Mouse (Mus musculus): Measurements from ENCODE around the gene Fosl2.
A peak's percentile ranks its signal among the peaks of the same experiment; 100 is the strongest.
"Not testable (repeated sequence)": the region's sequence is repeated elsewhere in the genome, so short reads cannot be mapped to it uniquely, and the experiment has no call there.

The Fosl2 gene

GRCm38 (mm10) chr5:32134051-32134732 is 1.4 kb upstream of the Fosl2 start:
- peak; percentile 39 for DNase-seq

GRCm38 (mm10) chr5:32134903-32135335 is 682 bp upstream of the Fosl2 start:
- DNase-seq = no peak

DNA sequence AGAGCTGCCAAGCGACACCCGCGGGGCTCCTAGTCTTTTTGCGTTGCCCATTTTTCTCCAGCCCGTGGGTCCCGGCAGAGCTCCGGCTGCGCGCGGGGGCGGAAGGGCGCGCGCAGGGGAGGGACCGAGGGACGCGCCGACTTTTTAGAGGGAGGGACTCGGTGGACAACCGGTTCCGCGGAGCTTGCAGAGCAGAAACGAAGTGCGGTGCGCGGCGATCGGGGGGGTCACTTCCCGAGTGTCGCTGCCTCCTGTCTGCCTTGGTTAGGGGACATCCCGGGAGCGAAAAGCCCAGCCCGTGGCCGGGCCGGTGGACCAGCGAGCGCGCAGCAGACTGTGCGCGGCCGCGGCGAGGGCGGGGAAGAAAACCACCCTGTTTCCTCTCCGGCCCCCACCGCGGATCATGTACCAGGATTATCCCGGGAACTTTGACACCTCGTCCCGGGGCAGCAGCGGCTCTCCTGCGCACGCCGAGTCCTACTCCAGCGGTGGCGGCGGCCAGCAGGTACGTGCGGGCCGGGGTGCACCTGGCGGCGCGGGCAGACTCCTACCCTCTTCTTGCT is 781 bp downstream of the Fosl2 start:
- DNase-seq = peak; percentile 56

- DNase-seq = no peak
Observed at GRCm38 (mm10) chr5:32137106-32137522, 1.5 kb downstream of the Fosl2 start.

DNA sequence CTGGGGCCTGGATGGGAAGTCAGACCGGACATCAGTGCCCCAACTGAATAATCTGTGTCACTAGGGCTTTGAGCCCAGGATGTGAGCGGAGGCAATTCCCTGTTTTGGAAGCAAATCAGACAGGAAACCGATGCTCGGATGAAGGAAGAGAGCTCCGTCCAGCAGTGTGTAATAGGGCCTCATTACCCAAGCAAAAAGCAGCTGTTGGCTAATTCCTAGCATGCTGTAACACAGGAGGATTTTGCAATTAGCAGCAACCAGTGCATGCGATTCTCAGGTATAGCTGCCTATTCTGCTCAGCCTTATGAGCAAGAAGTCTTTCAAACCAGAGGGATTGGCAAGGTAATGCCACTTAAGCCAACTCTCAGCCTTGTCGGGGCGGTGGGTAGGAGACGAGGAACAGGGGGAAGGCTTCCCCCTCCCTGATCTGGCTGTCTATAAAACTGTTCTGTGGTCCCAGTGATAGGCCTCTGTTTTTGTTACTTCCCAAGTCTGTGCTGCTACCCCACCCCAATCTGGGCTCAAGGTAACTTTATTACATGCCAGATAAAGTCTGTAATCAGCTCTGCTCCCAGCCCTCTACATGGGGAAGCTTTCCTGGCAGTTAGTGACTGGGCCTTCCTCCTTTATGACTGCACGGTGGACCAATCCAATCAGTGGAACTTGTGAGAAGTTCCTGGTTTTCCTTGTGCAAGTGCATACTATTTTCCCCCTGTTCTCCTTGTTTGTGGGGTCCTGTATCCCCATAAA is 3.0 kb downstream of the Fosl2 start:
- no peak for DNase-seq

DNA sequence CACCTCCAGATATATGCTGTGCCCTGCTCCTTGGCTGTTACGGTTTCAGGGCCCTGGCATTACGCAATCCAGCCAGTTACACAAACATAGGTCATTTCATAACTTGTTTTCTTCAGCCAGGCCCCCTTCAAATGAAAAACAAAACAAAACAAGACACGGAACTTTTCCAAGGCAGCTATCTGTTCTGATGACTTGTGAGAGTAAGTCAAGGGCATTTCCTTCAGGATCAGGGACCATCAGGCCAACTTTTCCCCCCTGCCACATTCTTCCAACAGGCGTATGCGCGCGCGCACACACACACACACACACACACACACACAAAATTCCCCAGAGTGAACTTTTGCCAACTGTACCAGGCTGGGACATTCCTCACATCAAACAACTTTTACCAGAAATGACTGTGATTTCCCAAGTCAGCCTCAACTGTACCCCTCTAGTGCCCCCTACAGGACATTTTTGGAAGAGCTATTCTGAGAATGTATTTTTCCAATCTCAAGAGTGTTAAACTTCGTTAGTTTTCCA is 4.0 kb downstream of the Fosl2 start:
- DNase-seq = peak; percentile 27

DNA sequence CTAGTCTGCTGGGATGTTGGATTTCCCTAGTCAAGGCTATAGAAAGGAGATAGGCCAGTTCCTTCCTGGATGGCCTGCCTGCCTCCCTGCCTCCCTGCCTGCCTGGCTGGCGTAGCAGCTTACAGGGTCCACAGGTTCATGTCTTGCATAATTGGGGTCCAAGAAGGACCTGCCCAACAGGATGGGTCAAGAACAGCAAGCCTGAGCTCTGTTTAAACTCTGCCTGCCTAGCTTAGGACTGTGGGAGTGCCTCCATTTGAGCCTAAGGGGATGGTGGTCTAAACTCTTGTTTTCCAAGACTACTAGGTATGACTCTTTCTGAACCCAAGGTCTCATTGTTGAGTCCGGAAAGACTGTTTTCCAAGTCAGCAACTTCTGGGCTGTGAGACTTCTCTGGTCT is 6.3 kb downstream of the Fosl2 start:
- DNase-seq = no peak

DNA sequence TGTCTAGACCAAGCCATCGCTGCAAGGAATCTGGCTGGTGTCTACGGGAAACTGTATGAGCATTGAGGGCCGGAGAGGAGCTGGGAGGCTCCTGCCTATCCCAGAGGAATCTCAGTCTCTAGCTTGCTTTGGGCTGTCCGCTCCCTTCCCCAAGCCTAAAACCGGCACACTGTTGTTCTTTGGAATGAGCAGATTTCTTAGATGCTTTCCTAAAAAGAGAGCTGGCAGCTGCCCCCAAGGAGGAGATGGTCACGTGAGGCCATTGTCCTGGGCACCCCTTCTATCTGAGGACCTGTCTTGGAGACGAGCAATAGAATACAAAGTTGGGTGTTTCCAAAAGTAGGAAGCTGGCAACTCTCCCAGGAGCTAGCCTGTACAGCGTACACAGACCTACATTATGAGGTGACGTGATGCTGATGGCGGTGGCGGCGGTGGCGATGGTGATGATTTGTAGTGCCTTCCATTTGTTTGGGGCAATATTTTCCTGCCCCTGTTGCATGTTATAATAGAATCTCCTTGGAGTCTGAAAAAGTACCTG is 7.9 kb downstream of the Fosl2 start:
- no peak for DNase-seq

GRCm38 (mm10) chr5:32146281-32146680 is 10.7 kb downstream of the Fosl2 start:
- DNase-seq = no peak

DNA sequence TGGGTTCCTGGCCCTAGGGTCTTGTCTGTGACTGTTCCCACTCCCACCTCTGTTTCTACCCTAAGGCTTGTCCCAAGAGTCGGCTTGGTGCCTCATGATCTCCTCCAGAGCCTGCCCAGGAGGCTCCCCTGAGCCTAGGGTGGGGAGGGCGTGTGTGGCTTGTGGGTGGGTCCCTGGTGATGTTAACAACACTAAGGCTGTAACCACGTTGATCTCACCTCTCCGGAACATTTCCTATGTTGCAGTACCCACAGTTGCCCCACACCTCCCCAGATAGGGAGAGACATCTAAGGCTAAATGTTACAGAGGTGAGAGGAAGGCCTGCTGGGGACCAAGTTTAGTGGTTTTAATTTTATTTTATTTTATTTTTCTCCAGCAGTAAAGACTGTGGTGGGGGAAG is 13.0 kb downstream of the Fosl2 start:
- DNase-seq = no peak

DNA sequence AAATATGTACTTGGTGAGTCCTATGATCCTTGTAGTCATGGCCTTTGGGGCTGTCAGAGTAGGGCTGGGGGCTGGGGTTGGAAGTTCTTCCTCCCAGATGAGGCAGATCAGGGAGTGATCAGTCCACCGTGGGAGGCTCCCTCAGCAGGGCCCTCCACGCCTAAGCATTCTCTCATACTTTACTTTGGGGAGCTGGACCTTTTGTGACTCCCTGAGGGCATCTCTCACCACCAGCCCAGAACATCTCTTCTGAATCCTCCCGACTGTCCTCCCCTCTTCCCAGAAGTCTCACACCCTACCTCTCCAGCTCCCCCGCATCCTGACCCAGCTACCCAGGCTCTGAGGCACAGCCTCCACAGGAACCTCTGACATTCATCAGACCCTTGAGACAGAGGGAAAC is 15.6 kb downstream of the Fosl2 start:
- no peak for DNase-seq

GRCm38 (mm10) chr5:32152725-32153417 is 17.3 kb downstream of the Fosl2 start:
- DNase-seq = no peak

GRCm38 (mm10) chr5:32153418-32153740 is 17.8 kb downstream of the Fosl2 start:
- no peak for DNase-seq

DNA sequence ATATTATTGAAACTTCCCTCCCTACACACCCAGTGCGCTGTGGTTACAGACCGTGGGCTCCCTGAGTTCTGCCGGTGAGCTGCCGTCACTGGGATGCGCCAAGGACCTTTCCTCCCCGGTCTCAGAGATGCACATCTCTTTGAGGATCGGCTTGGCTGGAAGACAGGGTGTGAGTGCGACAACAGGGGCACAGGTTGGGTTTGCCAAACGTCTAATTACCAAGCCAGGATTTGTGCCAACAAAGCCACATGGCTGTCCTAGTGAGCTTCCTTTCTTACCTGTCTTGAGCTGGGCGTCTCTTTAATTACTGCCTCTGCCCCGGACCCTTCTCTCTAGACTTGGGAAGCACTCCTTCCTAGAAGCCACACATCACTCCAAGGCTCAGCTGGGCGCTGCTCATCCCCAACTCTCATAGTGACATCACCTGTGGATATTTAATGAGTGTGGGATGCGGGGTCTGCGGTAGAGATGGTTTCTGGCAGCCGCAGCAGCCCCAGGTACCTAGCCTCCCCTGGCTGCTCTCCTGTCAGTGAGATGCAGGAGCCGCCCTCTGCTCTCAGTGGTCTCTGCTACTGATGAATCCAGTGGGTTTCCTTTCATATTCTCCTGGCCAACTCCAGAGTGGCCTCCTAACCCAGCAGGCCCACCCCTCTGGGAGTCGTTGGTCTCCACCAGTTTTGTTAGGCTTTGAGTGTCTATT is 18.3 kb downstream of the Fosl2 start:
- DNase-seq = peak; percentile 25

DNA sequence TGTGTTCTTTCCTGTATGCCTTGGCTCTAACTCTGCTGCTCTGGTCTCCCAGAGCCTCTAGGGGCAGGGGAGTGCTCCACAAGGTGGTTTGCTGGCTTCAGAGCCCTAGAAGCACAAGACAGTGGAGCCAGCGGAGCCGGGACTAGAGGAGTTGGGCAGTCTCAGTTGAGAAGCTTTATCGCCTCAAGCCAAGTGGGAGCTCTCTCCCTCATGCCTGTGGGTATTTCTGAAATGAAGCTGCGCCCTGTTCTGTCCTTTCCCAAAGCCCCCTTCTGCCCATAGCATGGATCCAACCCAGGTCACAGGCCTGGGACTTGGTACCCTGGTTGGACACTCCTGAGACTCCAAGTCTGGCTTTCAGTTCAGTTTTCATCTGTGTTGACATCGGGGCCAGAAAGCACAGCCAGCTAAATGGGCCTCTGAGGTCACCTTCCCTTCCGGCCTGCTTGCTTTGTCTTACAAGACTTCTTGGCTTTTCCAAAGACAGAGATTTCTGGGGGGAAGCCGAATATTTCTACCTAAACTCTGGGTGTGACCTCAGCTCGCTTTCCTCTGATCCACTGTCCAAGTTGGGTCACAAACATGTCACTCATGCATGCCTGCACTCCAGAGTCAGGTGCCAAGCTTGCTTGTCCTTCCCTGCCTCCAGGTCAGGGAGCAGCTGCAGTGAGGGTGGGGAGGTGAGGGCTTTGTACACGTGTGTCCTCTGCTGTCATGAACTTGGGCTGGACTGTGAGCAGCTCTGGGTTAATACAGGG is 19.5 kb downstream of the Fosl2 start:
- no peak for DNase-seq

GRCm38 (mm10) chr5:32155927-32156326 is 20.3 kb downstream of the Fosl2 start:
- no peak for DNase-seq

DNA sequence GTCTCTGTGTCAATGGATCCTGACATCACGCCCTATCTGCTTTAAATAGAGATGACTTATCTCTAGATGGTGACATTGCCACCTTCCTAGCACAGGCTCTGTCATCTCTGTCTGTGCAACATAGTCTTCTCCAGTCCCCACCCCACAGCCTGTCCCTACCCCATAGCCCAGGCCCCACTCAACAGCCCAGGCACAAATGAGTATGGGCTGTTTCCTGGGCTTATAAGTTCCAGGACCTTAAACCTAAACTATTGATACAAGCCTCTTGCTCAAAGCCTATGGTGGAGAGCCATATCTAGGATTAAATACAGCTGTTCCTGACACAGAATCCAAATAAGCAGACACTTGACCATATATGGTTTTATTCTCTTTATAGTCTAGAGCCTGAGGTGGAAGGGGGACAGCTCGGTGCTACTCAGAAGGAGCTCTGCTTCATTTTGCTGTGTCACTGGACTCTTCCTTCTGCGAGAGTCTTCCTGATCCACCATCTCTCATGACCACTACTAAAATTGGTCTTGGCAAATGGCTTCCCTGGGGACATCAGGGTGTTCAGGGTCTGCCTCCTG is 28.0 kb downstream of the Fosl2 start:
- DNase-seq = no peak

DNA sequence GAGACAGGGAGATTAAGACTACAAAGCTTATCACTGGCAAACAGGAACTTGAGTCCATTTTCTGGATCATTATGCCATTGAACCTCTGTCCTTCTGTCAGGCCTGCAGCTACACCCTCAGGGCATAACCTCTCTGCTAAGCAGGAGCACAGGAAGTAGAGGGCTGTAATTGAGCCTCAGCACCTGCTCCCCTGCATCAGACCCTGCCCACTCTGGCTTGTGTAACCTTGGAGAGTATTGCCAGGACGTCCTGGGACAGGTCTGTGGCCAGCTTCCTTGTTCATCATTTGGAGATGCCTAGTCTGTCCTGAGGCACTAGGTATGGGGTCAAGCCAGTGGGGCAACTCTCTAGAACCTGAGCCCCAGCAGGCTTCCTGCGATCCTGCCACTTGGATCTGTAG is 36.6 kb downstream of the Fosl2 start:
- DNase-seq = no peak

GRCm38 (mm10) chr5:32176800-32177199 is 41.2 kb downstream of the Fosl2 start:
- DNase-seq = no peak

GRCm38 (mm10) chr5:32177737-32178136 is 42.1 kb downstream of the Fosl2 start:
- DNase-seq = no peak

- DNase-seq = not testable (repeated sequence)
Observed at GRCm38 (mm10) chr5:32178720-32179119, 43.1 kb downstream of the Fosl2 start.

All from cerebellum, adult 11 months (tissue).